Comparison of ENCODE assay signal across 8 mouse cellular contexts in the genomic region with DNA sequence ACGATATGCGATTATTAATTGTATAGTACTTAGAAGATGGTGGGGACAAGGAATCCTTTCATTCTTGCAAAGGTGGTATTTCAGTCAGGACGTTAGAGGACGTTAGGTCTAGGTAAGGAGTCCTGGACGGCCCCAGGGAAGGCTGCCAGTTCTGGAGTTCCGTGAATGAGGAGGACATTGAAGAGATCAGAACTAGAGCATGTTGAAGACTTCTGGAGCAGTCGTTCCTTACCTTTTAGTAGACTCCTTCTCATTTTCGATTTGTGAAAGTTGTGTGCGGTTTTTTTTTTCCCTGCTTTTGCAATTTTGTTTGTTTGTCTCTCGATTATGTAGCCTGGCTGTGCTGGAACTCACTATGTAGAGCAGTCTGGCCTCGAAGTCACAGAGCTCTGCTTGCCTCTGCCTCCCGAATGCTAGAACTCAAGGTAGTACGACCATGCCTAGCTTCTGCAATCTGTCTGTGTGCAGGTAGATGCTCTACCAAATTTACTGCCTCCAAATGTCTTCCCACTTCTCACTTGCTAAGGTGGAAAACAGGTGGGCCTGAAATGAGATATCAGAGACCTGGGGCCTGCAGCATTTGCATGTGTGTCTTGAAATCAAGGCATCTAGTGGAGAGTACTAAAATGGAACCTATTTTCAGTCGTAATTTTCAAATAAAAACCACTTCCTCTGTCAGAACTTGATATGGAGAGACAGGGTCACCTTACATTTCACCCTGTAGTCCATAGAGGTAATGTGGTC. TPM values are rescaled to one million over a fixed set of nuclear protein-coding genes. Genes with fewer than 3 reads are reported as not detected.
A peak's percentile ranks its signal among the peaks of the same experiment; 100 is the strongest.
DNase-seq lines count a peak whose midpoint lies in the region; ATAC-seq and TF ChIP-seq lines count a peak whose summit lies in the region.

No protein-coding gene starts in this region.

- peak overlapping the region; percentile 75 for H3K4me3 ChIP-seq in thymus, adult 2 months (ENCODE audit: control insufficient read depth, insufficient read depth, low read length)
- peak overlapping the region; percentile 96 for H3K4me3 ChIP-seq in intestine, embryonic 15.5 days (replicated peaks)
- peak overlapping the region; percentile 47 for H3K4me3 ChIP-seq in myocyte

- H3K4me1 ChIP-seq in thymus, adult 2 months (replicated peaks; ENCODE audit: control insufficient read depth, insufficient read depth, low read length), result peaks cover 28% of the 10 kb centered on the region
- peaks cover 34% of the 10 kb centered on the region for H3K4me1 ChIP-seq in intestine, embryonic 15.5 days (replicated peaks)

- no peaks in the 10 kb centered on the region for H3K9me3 ChIP-seq in intestine, embryonic 15.5 days

- H3K27ac ChIP-seq in thymus, adult 2 months (ENCODE audit: control insufficient read depth, insufficient read depth, low read length), result peak overlapping the region; percentile 3; the same call in 1 of the 2 replicates
- H3K27ac ChIP-seq in intestine, embryonic 15.5 days, result 0 out of 2 replicates have a peak overlapping the region, but pooled peaks have one; percentile 89

- H3ac ChIP-seq in myocyte (ENCODE audit: control insufficient read depth, insufficient read length), result peak overlapping the region; percentile 70

- 10% methylated on average over 14 of the region's 14 CpGs for WGBS in thymus, adult 2 months
- 31% methylated on average over 14 of the region's 14 CpGs for WGBS in intestine, embryonic 15.5 days

- H3K36me3 ChIP-seq in thymus, adult 2 months (ENCODE audit: control insufficient read depth, insufficient read depth, low read length), result no peaks in the 10 kb centered on the region
- no peaks in the 10 kb centered on the region for H3K36me3 ChIP-seq in intestine, embryonic 15.5 days
- no peaks in the 10 kb centered on the region for H3K36me3 ChIP-seq in myocyte (ENCODE audit: control insufficient read depth, insufficient read depth)

- peak overlapping the region; percentile 93 for H3K9ac ChIP-seq in intestine, embryonic 15.5 days

- ATAC-seq in intestine, embryonic 15.5 days, result no peak

- H3K4me2 ChIP-seq in intestine, embryonic 15.5 days (replicated peaks), result peak overlapping the region; percentile 70
- peak overlapping the region; percentile 89 for H3K4me2 ChIP-seq in myocyte (ENCODE audit: low read depth)

- peaks cover 58% of the 10 kb centered on the region for H3K79me2 ChIP-seq in myocyte (ENCODE audit: control insufficient read depth, insufficient read depth)

- no peak for TF ChIP-seq CTCF in thymus, adult 2 months (IDR thresholded peaks at IDR 0.05; ENCODE audit: borderline replicate concordance, control insufficient read depth, extremely low read depth, insufficient read depth, low read length, poor library complexity)

- no peaks in the 10 kb centered on the region for H3K27me3 ChIP-seq in thymus, adult 2 months (ENCODE audit: control insufficient read depth, insufficient read depth, low read length)
- no peaks in the 10 kb centered on the region for H3K27me3 ChIP-seq in intestine, embryonic 15.5 days (replicated peaks)
- H3K27me3 ChIP-seq in myocyte (ENCODE audit: control insufficient read depth, insufficient read depth, insufficient read length), result no peaks in the 10 kb centered on the region

- TF ChIP-seq POLR2A in thymus, adult 2 months (IDR thresholded peaks at IDR 0.05; ENCODE audit: control insufficient read depth, extremely low read depth, insufficient read depth, low read length, poor library complexity), result no peak
- no peak for TF ChIP-seq POLR2A in myocyte (IDR thresholded peaks at IDR 0.05; ENCODE audit: insufficient read length, low read depth)

- DNase-seq in cerebellum, adult 18-20 months, result peak; percentile 51 to 52
- no peak for DNase-seq in cerebellum, adult 9-11 months
- no peak for DNase-seq in thymus, adult 2 months
- no peak for DNase-seq in thymus, adult 18-20 months
- no peak for DNase-seq in retina, postnatal 1 day
- DNase-seq in adrenal gland, postnatal 25 days, result no peak

TF ChIP-seq in myocyte, 11 proteins besides CTCF, POLR2A, EP300 and RAD21:
- TF ChIP-seq TCF12 (IDR thresholded peaks at IDR 0.05; ENCODE audit: insufficient read depth, poor library complexity, severe bottlenecking) (no peak), POLR2AphosphoS2 (IDR thresholded peaks at IDR 0.05; ENCODE audit: insufficient read length, low read depth) (no peak), E2F4 (IDR thresholded peaks at IDR 0.05; ENCODE audit: insufficient read depth) (no peak), USF1 (IDR thresholded peaks at IDR 0.05; ENCODE audit: low read depth) (no peak)
TF ChIP-seq in myocyte: peak in this region for 0.

RNA-seq across cellular contexts. Expression of a gene that starts 1.2 kb away (rescaled TPM):
- polyA plus RNA-seq in thymus, adult 2 months (2012; rRNA removed), result 49.2 and 50.0 TPM in 2 replicates
- 16.6 and 17.9 TPM in 2 replicates for polyA plus RNA-seq in intestine, embryonic 15.5 days (2015; fragmentation: Nextera tagmentation; extraction: Ambion mirVana)
- polyA plus RNA-seq in myocyte (2012; fragmentation: generic; extraction: Trizol), result 6.2 TPM
- total RNA-seq in adrenal gland, postnatal 25 days (2021), result 15.7 and 23.0 TPM in 2 replicates

Comparison
In these comparisons a context has a peak if more than half of its experiments do, and no peak if none do; other contexts are left out.
1. DNase-seq: peak in cerebellum, adult 18-20 months (2 of 2); none in cerebellum, adult 9-11 months (single experiment), thymus, adult 2 months (single experiment), thymus, adult 18-20 months (0 of 2), retina, postnatal 1 day (single experiment) and adrenal gland, postnatal 25 days (single experiment).
2. Peak in every context shown above with its lines, with median percentiles within 50 percentile points of each other: H3K4me3 ChIP-seq.